Mouse (Mus musculus) kidney, adult 2 months (tissue): ENCODE results near the gene Vti1a. TPM values are rescaled to one million over a fixed set of nuclear protein-coding genes. Genes with fewer than 3 reads are reported as not detected.

ENCODE experiments used
- DNase-seq: peaks from one replicate; pipeline ENCODE4 v3.0.0; 2021
- H3K27ac ChIP-seq: fragments of 200-500 bp; 2 replicates; pipeline ENCODE4 v1.5.1; 2012; ENCODE audit warnings: low read depth, low read length, control low read depth, inconsistent platforms; ENCODE audit not compliant: insufficient read depth
- H3K27me3 ChIP-seq: fragments of 200-500 bp; replicated peaks from 2 replicates; pipeline ENCODE4 v1.6.1; 2012; ENCODE audit warnings: mild to moderate bottlenecking, moderate library complexity, low read length, inconsistent platforms; ENCODE audit not compliant: control insufficient read depth, insufficient read depth
- H3K36me3 ChIP-seq: fragments of 200-500 bp; 2 replicates; pipeline ENCODE4 v1.6.1; 2012; ENCODE audit warnings: mild to moderate bottlenecking, moderate library complexity, low read length, inconsistent platforms; ENCODE audit not compliant: control insufficient read depth, insufficient read depth
- H3K4me1 ChIP-seq: fragments of 200-500 bp; 2 replicates; pipeline ENCODE4 v1.6.1; 2011; ENCODE audit warnings: low read length; ENCODE audit not compliant: control insufficient read depth, insufficient read depth
- H3K4me3 ChIP-seq: fragments of 200-500 bp; 2 replicates; pipeline ENCODE4 v1.5.1; 2011; ENCODE audit warnings: mild to moderate bottlenecking, low read depth, low read length, control low read depth; ENCODE audit not compliant: insufficient read depth
- CTCF ChIP-seq: fragments of 200-500 bp; conservative IDR thresholded peaks from 2 replicates; pipeline ENCODE4 v1.5.1; 2011; ENCODE audit warnings: low read depth, mild to moderate bottlenecking, control low read depth, low read length, moderate library complexity, mixed read lengths; ENCODE audit not compliant: insufficient read depth, insufficient read length
- POLR2A ChIP-seq: fragments of 200-500 bp; IDR thresholded peaks from one replicate; pipeline ENCODE4 v1.6.1; 2011; ENCODE audit warnings: low read depth, low read length, control low read depth
- WGBS: fragments of 180-500 bp; shearing (Covaris S2); methylation state at CpG from one replicate; pipeline ENCODE4 v1.1.7; 2018; 5-methylcytosine and 5-hydroxymethylcytosine counted together
- polyA plus RNA-seq: library from polyadenylated mRNA; depleted of rRNA; stranded (reverse); fragments of >200 nt; gene quantifications from 2 replicates; pipeline ENCODE4 v1.2.3, GENCODE M21; 2012

The Vti1a gene
- polyA plus RNA-seq, 1 experiment: 15.7 TPM

GRCm38 (mm10) chr19:55376331-55376730 is 60.2 kb downstream of the Vti1a start:
- H3K27ac ChIP-seq: no peak overlapping the region
- WGBS: 88% methylated on average over 6 of the region's 6 CpGs
- no peaks in the 10 kb centered on the region for H3K4me1 ChIP-seq
- H3K4me3 ChIP-seq: no peak overlapping the region
- H3K27me3 ChIP-seq: no peaks in the 10 kb centered on the region
- TF ChIP-seq POLR2A (no peak), CTCF (no peak)
- DNase-seq: no peak
- H3K36me3 ChIP-seq: no peaks in the 10 kb centered on the region

DNA sequence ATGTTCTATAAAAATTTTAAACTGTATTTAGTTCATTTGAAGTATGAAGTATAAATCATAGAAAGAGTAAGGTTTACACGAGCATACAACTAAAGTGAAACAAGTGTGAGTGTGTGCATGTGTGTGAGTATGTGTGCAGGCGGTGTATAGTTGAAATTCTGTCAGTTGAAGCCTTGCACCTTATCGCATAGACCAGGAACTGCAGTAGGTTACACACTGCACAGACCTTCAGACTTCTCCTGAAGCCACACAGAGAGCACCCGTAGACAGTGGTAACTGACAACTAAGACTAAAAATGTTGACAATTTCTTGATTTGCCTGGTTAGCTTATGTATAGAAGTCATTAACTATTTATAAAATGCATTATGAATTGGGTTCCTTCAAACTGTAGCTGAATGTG is 61.4 kb downstream of the Vti1a start:
- Histone ChIP-seq H3K4me1 (no peaks in the 10 kb centered on the region), H3K36me3 (no peaks in the 10 kb centered on the region), H3K27me3 (no peaks in the 10 kb centered on the region), H3K27ac (no peak overlapping the region), H3K4me3 (no peak overlapping the region)
- DNase-seq: no peak
- WGBS: 94% methylated on average over 4 of the region's 4 CpGs
- TF ChIP-seq CTCF: no peak
- no peak for TF ChIP-seq POLR2A

DNA sequence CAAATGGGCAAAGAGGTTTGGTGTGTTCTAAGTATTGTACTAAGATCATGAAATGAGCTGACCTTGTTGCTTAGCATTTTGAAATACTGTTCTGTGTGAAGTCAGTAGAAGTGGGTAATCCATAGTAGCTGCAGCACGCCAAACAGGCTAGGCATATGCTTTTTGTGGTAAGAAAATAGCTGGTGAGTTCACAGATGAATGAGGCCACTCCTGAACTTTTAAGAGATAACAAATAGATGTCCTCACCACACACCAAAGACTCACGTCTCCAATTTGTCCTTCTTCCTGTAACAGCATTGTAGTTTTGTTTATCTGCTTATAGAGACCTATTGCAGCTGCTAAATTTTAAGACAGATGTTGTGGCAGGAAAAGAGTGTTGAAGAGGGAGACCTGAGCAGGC is 62.8 kb downstream of the Vti1a start:
- Histone ChIP-seq H3K36me3 (no peaks in the 10 kb centered on the region), H3K27me3 (no peaks in the 10 kb centered on the region), H3K4me3 (no peak overlapping the region), H3K27ac (no peak overlapping the region), H3K4me1 (no peaks in the 10 kb centered on the region)
- 81% methylated on average over 2 of the region's 2 CpGs for WGBS
- TF ChIP-seq POLR2A (no peak), CTCF (no peak)
- no peak for DNase-seq

- WGBS: 55% methylated on average over 12 of the region's 12 CpGs
These were observed 64.7 kb downstream of the Vti1a start for GRCm38 (mm10) chr19:55380764-55381163.

DNA sequence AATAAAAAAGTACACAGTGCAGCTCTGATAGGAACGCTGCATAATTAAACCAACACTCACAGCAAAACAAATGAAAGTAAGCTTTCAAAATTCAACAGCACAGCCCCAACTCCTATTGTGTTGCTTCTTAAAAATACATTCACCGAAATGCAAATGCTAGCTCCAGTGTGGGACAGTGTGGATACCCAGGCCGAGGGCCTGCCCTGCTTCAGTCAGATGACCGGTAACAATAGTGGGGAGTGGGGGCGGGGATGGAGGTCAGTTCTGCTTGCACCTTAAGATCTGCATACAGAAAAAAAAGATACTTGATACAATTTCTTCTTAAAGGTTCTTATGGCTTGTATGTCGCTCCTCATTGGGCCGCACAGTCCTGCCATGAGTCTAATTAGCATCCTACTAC is 65.2 kb downstream of the Vti1a start:
- TF ChIP-seq CTCF: no peak
- TF ChIP-seq POLR2A: no peak
- no peak overlapping the region for H3K4me3 ChIP-seq
- DNase-seq: no peak
- H3K27ac ChIP-seq: no peak overlapping the region
- no peaks in the 10 kb centered on the region for H3K4me1 ChIP-seq
- 92% methylated on average over 7 of the region's 7 CpGs for WGBS
- no peaks in the 10 kb centered on the region for H3K27me3 ChIP-seq
- no peaks in the 10 kb centered on the region for H3K36me3 ChIP-seq

More at GRCm38 (mm10) chr19:55380764-55381163, 64.7 kb downstream of the Vti1a start:
- DNase-seq: no peak
- Histone ChIP-seq H3K27ac (no peak overlapping the region), H3K4me3 (no peak overlapping the region), H3K27me3 (no peaks in the 10 kb centered on the region), H3K36me3 (no peaks in the 10 kb centered on the region), H3K4me1 (no peaks in the 10 kb centered on the region)
- TF ChIP-seq CTCF: no peak
- no peak for TF ChIP-seq POLR2A

DNA sequence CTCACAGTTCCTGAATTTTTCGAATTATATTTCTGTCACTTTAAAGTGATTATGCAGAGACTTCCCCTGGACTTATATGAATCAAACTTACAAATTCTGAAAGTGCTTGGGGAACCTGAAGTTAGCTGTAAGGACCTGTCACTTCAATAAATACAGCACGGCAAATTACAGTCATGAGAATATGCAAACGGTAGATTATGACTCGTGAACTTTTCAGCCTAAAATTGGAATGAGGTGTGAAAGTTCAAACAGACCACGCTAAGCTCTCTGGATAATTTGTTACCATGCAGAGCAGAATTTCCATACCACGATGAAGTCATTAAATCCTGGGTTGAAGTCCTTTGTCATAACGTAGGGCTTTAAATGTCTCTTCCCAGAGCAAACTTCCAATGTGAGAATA is 66.7 kb downstream of the Vti1a start:
- TF ChIP-seq POLR2A (no peak), CTCF (no peak)
- Histone ChIP-seq H3K27me3 (no peaks in the 10 kb centered on the region), H3K4me3 (no peak overlapping the region), H3K4me1 (no peaks in the 10 kb centered on the region), H3K27ac (no peak overlapping the region), H3K36me3 (no peaks in the 10 kb centered on the region)
- DNase-seq: no peak
- 66% methylated on average over 7 of the region's 7 CpGs for WGBS

GRCm38 (mm10) chr19:55384634-55385033 is 68.5 kb downstream of the Vti1a start:
- DNase-seq: no peak
- TF ChIP-seq CTCF (no peak), POLR2A (no peak)
- WGBS: 91% methylated on average over 15 of the region's 15 CpGs
- H3K27me3 ChIP-seq: no peaks in the 10 kb centered on the region
- H3K4me1 ChIP-seq: no peaks in the 10 kb centered on the region
- no peak overlapping the region for H3K27ac ChIP-seq
- H3K36me3 ChIP-seq: no peaks in the 10 kb centered on the region
- H3K4me3 ChIP-seq: no peak overlapping the region

DNA sequence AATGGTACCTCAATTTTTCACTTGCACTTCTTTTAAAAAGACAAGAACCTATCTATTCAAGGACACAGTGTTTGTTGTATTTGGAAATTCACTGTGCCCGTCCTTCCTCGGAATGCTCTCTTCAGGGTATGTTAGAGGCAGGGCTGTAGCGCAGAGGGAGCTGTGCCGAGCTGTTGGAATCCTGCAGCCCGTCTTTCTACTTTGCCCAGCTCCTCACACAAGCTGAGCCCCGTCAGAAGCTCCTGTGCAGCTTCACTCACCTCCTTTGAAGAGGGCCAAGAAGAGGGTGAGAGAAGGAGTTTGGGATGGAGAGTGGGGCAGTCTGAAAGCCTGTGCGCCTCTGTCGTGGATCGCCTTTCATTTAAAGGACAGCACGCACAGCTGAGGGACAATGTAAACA is 72.9 kb downstream of the Vti1a start:
- TF ChIP-seq POLR2A: no peak
- no peak for TF ChIP-seq CTCF
- Histone ChIP-seq H3K36me3 (0 out of 2 replicates have a peak, but pooled peaks cover 2% of the 10 kb centered on the region), H3K27ac (no peak overlapping the region), H3K27me3 (no peaks in the 10 kb centered on the region), H3K4me1 (no peaks in the 10 kb centered on the region), H3K4me3 (no peak overlapping the region)
- 84% methylated on average over 10 of the region's 10 CpGs for WGBS
- no peak for DNase-seq
